Mouse (Mus musculus) Patski (cell line): ENCODE results near the gene Nipal1. TPM values are rescaled to one million over a fixed set of nuclear protein-coding genes. Genes with fewer than 3 reads are reported as not detected.
A peak's percentile ranks its signal among the peaks of the same experiment; 100 is the strongest.

ENCODE experiments used
- ATAC-seq: fragments of 100-300 bp; one replicate; pipeline ENCODE4 v1.8.0; 2021
- CTCF ChIA-PET: fragments of 350-600 bp; sonication (Branson Sonifier 250); formaldehyde crosslinking; loops from one replicate; lab custom pipeline; 2022; ENCODE audit warnings: inconsistent platforms; lab: Charles Lee
- POLR2A ChIA-PET: fragments of 350-600 bp; sonication (Branson Sonifier 250); formaldehyde crosslinking; loops from one replicate; lab custom pipeline; 2022; ENCODE audit warnings: antibody characterized with exemption, inconsistent platforms; lab: Charles Lee
- DNase-seq: peaks from one replicate; pipeline ENCODE4 v3.0.0-alpha.2; 2011; ENCODE audit warnings: low read depth, low spot score
- H3K27me3 ChIP-seq: fragments of 371-371 bp; one replicate; pipeline ENCODE4 v1.5.1; 2021
- CTCF ChIP-seq: fragments of 100-300 bp; IDR thresholded peaks from one replicate; pipeline ENCODE4 v1.5.1; 2021
- in situ Hi-C: fragments of 300-500 bp; cut with MboI; formaldehyde crosslinking; loops from 3 replicates; pipeline ENCODE4 v1.11.1; 2018; ENCODE audit warnings: low pct_unique_long_range_greater_than_20kb, mixed read lengths
- polyA plus RNA-seq: library from polyadenylated mRNA; unstranded; gene quantifications from one replicate; pipeline ENCODE4 v1.2.3, GENCODE M21; 2021

Nipal1 gene
- polyA plus RNA-seq: 8.6 TPM

- no peaks in the 10 kb centered on the region for H3K27me3 ChIP-seq
- DNase-seq (no peak), ATAC-seq (peak; percentile 90)
- in situ Hi-C loops: loop anchor here (5.0 kb wide), 3 partner anchors 60 to 210 kb away; partner anchors contain the start of gene Nfxl1
- TF ChIP-seq CTCF: no peak
- POLR2A ChIA-PET: interaction anchor here (1.0 kb wide), 1 partner anchor 41 kb away, joined by 3 read pairs; no protein-coding TSS in a partner anchor
- CTCF ChIA-PET: interaction anchor here (1.4 to 1.7 kb wide), 2 partner anchors 14 to 18 kb away, joined by 4 to 5 read pairs; no protein-coding TSS in a partner anchor
These were observed at the start of gene Nipal1 for GRCm38 (mm10) chr5:72647418-72647907. TSS of gene Nipal1 (plus strand) at chr5:72647795.

- in situ Hi-C loops: no loop called here
- DNase-seq (peak; percentile 3), ATAC-seq (peak; percentile 74)
- H3K27me3 ChIP-seq: no peaks in the 10 kb centered on the region
- ChIA-PET CTCF (interaction anchor here (0.7 to 2.9 kb wide), 7 partner anchors 11 to 251 kb away, joined by 3 to 10 read pairs (median 3); no protein-coding TSS in a partner anchor), POLR2A (no interaction called here)
- peak; percentile 73 for TF ChIP-seq CTCF
These were observed 46.6 kb upstream of the Nipal1 start for GRCm38 (mm10) chr5:72601006-72601405.

GRCm38 (mm10) chr5:72603138-72603537 is 44.5 kb upstream of the Nipal1 start:
- no peak for TF ChIP-seq CTCF
- in situ Hi-C loops: no loop called here
- ChIA-PET CTCF (interaction anchor here (1.9 kb wide), 1 partner anchor 11 kb away, joined by 6 read pairs; no protein-coding TSS in a partner anchor), POLR2A (no interaction called here)
- DNase-seq (no peak), ATAC-seq (no peak)
- peaks cover 7% of the 10 kb centered on the region for H3K27me3 ChIP-seq

- no peaks in the 10 kb centered on the region for H3K27me3 ChIP-seq
- POLR2A ChIA-PET: no interaction called here
- DNase-seq (no peak), ATAC-seq (no peak)
- TF ChIP-seq CTCF: no peak
- in situ Hi-C loops: no loop called here
- CTCF ChIA-PET: no interaction called here
These were observed 30.2 kb upstream of the Nipal1 start for GRCm38 (mm10) chr5:72617413-72617812.

- peak; percentile 26 for TF ChIP-seq CTCF
- H3K27me3 ChIP-seq: no peaks in the 10 kb centered on the region
- CTCF ChIA-PET: no interaction called here
- ATAC-seq (no peak), DNase-seq (no peak)
- in situ Hi-C loops: no loop called here
- POLR2A ChIA-PET: interaction anchor here (0.6 kb wide), 1 partner anchor 37 kb away, joined by 3 read pairs; no protein-coding TSS in a partner anchor
These were observed 26.6 kb upstream of the Nipal1 start for GRCm38 (mm10) chr5:72621022-72621421.

- in situ Hi-C loops: no loop called here
- TF ChIP-seq CTCF: no peak
- ChIA-PET CTCF (interaction anchor here (1.3 to 1.7 kb wide), 3 partner anchors 12 to 35 kb away, joined by 4 to 6 read pairs (median 5); no protein-coding TSS in a partner anchor), POLR2A (interaction anchor here (0.8 kb wide), 2 partner anchors 9 to 32 kb away, joined by 5 to 6 read pairs; no protein-coding TSS in a partner anchor)
- no peaks in the 10 kb centered on the region for H3K27me3 ChIP-seq
- peak; percentile 98 for ATAC-seq
- no peak for DNase-seq
These were observed 17.6 kb upstream of the Nipal1 start for GRCm38 (mm10) chr5:72630026-72630425.

GRCm38 (mm10) chr5:72634791-72635271 is 12.8 kb upstream of the Nipal1 start:
- in situ Hi-C loops: no loop called here
- no peaks in the 10 kb centered on the region for H3K27me3 ChIP-seq
- CTCF ChIA-PET: no interaction called here
- ATAC-seq (no peak), DNase-seq (no peak)
- POLR2A ChIA-PET: no interaction called here
- TF ChIP-seq CTCF: no peak

GRCm38 (mm10) chr5:72636122-72636521 is 11.5 kb upstream of the Nipal1 start:
- no peak for TF ChIP-seq CTCF
- DNase-seq (no peak), ATAC-seq (no peak)
- ChIA-PET POLR2A (no interaction called here), CTCF (no interaction called here)
- in situ Hi-C loops: no loop called here
- no peaks in the 10 kb centered on the region for H3K27me3 ChIP-seq

GRCm38 (mm10) chr5:72636576-72636975 is 11.0 kb upstream of the Nipal1 start:
- no peak for TF ChIP-seq CTCF
- H3K27me3 ChIP-seq: no peaks in the 10 kb centered on the region
- ChIA-PET CTCF (no interaction called here), POLR2A (no interaction called here)
- ATAC-seq (no peak), DNase-seq (no peak)
- in situ Hi-C loops: no loop called here

- in situ Hi-C loops: no loop called here
- CTCF ChIA-PET: no interaction called here
These were observed 7.5 kb upstream of the Nipal1 start for GRCm38 (mm10) chr5:72640072-72640471.

GRCm38 (mm10) chr5:72643655-72644054 is 3.9 kb upstream of the Nipal1 start:
- no peak for ATAC-seq
- CTCF ChIA-PET: interaction anchor here (0.7 to 2.9 kb wide), 5 partner anchors 11 to 89 kb away, joined by 3 to 8 read pairs (median 3); no protein-coding TSS in a partner anchor
- POLR2A ChIA-PET: no interaction called here
- H3K27me3 ChIP-seq: no peaks in the 10 kb centered on the region
- in situ Hi-C loops: no loop called here
- TF ChIP-seq CTCF: no peak
- no peak for DNase-seq

More at GRCm38 (mm10) chr5:72640072-72640471, 7.5 kb upstream of the Nipal1 start:
- ATAC-seq: no peak
- TF ChIP-seq CTCF: no peak
- POLR2A ChIA-PET: interaction anchor here (0.6 kb wide), 1 partner anchor 13 kb away, joined by 3 read pairs; no protein-coding TSS in a partner anchor
- no peaks in the 10 kb centered on the region for H3K27me3 ChIP-seq
- DNase-seq: no peak
